Mouse (Mus musculus) hindbrain, embryonic 15.5 days (tissue): ENCODE data around the gene Ttc33. TPM values are rescaled to one million over a fixed set of nuclear protein-coding genes. Genes with fewer than 3 reads are reported as not detected.
A peak's percentile ranks its signal among the peaks of the same experiment; 100 is the strongest.

ENCODE experiments used
- ATAC-seq: fragments of 200-750 bp; cut with Nextera tagmentation; 2 replicates; pipeline ENCODE4 v1.8.0; 2017; ENCODE audit warnings: low read depth, moderate number of reproducible peaks, moderate TSS enrichment; ENCODE audit not compliant: low FRiP score
- H3K27ac ChIP-seq: fragments of 300-500 bp; sonication (generic); replicated peaks from 2 replicates; pipeline ENCODE4 v1.5.1; 2015; ENCODE audit warnings: mild to moderate bottlenecking, inconsistent platforms
- H3K27me3 ChIP-seq: fragments of 300-500 bp; sonication (generic); 2 replicates; pipeline ENCODE4 v1.6.1; 2015; ENCODE audit warnings: control low read depth, inconsistent platforms
- H3K36me3 ChIP-seq: fragments of 300-500 bp; sonication (generic); 2 replicates; pipeline ENCODE4 v1.6.1; 2015; ENCODE audit warnings: control low read depth, inconsistent platforms
- H3K4me1 ChIP-seq: fragments of 300-500 bp; sonication (generic); replicated peaks from 2 replicates; pipeline ENCODE4 v1.6.1; 2015; ENCODE audit warnings: control low read depth, inconsistent platforms
- H3K4me2 ChIP-seq: fragments of 300-500 bp; sonication (generic); 2 replicates; pipeline ENCODE4 v1.6.1; 2015; ENCODE audit warnings: moderate library complexity, mild to moderate bottlenecking, inconsistent platforms
- H3K4me3 ChIP-seq: fragments of 300-500 bp; sonication (generic); 2 replicates; pipeline ENCODE4 v1.5.1; 2015; ENCODE audit warnings: mild to moderate bottlenecking, inconsistent platforms
- H3K9ac ChIP-seq: fragments of 300-500 bp; sonication (generic); 2 replicates; pipeline ENCODE4 v1.6.1; 2015; ENCODE audit warnings: inconsistent platforms
- H3K9me3 ChIP-seq: fragments of 300-500 bp; sonication (generic); 2 replicates; pipeline ENCODE4 v1.6.1; 2016; ENCODE audit warnings: control low read depth, inconsistent platforms
- WGBS: fragments of 180-500 bp; shearing (Covaris S2); methylation state at CpG from one replicate; pipeline ENCODE4 v1.1.7; 2015; 5-methylcytosine and 5-hydroxymethylcytosine counted together
- polyA plus RNA-seq: library from polyadenylated mRNA; unstranded; fragments of >200 nt; fragmentation: Nextera tagmentation; extraction: Ambion mirVana; gene quantifications from 2 replicates; pipeline ENCODE4 v1.2.1, GENCODE M21; 2015

Ttc33 gene
- polyA plus RNA-seq, 1 experiment from 2014 or later = 50.4 TPM

DNA sequence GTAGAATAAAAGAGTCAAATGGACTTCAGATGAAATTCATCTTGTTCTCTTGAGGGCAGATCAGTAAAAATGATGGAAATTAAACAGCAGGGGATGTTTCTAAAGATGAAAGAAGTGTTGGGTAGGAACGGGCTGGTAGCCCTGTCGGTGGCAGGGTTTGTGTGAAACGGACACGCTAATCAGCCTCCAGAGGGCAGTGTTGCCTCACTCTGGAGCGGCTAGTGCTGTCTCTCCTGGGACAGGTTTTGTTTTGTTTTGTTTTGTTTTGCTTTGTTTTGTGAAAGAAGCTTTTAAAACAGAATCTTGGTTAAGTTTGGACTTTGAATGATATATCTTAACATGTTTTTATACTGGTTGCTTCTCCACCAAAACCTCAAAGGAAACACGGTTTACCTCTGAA lies 51.2 kb downstream of the Ttc33 start:
- ATAC-seq = peak; percentile 82; the same call in 1 of the 2 replicates
- no peak overlapping the region for H3K4me2 ChIP-seq
- 0 out of 2 replicates have a peak, but pooled peaks cover 3% of the 10 kb centered on the region for H3K4me1 ChIP-seq
- WGBS = 16% methylated on average over 6 of the region's 6 CpGs
- H3K9me3 ChIP-seq = no peaks in the 10 kb centered on the region
- H3K4me3 ChIP-seq = no peak overlapping the region
- H3K9ac ChIP-seq = no peak overlapping the region
- 0 out of 2 replicates have a peak, but pooled peaks cover 11% of the 10 kb centered on the region for H3K27me3 ChIP-seq
- H3K36me3 ChIP-seq = no peaks in the 10 kb centered on the region
- no peak overlapping the region for H3K27ac ChIP-seq

- ATAC-seq = peak; percentile 36; the same call in 1 of the 2 replicates
- Histone ChIP-seq H3K9me3 (no peaks in the 10 kb centered on the region), H3K4me2 (no peak overlapping the region), H3K4me3 (no peak overlapping the region), H3K27me3 (0 out of 2 replicates have a peak, but pooled peaks cover 11% of the 10 kb centered on the region), H3K27ac (no peak overlapping the region), H3K36me3 (no peaks in the 10 kb centered on the region), H3K9ac (no peak overlapping the region), H3K4me1 (peaks cover 8% of the 10 kb centered on the region)
- 56% methylated on average over 7 of the region's 7 CpGs for WGBS
These were observed 51.8 kb downstream of the Ttc33 start for GRCm38 (mm10) chr15:5237012-5237660.

DNA sequence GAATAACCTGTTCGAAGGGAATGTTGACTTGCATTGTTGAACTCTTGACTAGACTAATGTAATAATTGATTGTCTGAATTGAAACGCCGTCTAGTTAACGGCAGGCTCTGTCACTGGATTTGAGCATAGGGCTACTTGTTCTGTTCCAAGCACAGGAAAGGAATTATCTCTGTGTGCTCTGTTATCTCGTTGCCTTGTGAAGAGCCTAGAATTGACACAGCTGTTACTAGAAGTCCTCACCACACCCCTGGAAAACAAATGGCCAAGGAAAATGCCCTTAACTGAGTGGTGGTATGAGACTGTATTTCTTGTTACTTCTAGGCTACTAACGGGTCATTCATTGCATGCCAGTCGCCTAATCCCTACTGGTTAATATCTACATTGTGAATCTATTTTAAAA lies 52.7 kb downstream of the Ttc33 start:
- 88% methylated on average over 7 of the region's 7 CpGs for WGBS

GRCm38 (mm10) chr15:5238553-5238952 lies 53.2 kb downstream of the Ttc33 start:
- Histone ChIP-seq H3K9me3 (no peaks in the 10 kb centered on the region), H3K4me1 (peaks cover 22% of the 10 kb centered on the region), H3K4me3 (no peak overlapping the region), H3K27me3 (peaks cover 19% of the 10 kb centered on the region), H3K9ac (no peak overlapping the region), H3K36me3 (no peaks in the 10 kb centered on the region), H3K4me2 (no peak overlapping the region), H3K27ac (no peak overlapping the region)
- no peak for ATAC-seq
- 85% methylated on average over 4 of the region's 4 CpGs for WGBS

More for the DNA sequence above, 52.7 kb downstream of the Ttc33 start:
- H3K9me3 ChIP-seq = no peaks in the 10 kb centered on the region
- peaks cover 17% of the 10 kb centered on the region for H3K4me1 ChIP-seq
- no peak overlapping the region for H3K9ac ChIP-seq
- peaks cover 15% of the 10 kb centered on the region for H3K27me3 ChIP-seq
- no peak overlapping the region for H3K4me2 ChIP-seq
- no peaks in the 10 kb centered on the region for H3K36me3 ChIP-seq
- no peak for ATAC-seq
- H3K27ac ChIP-seq = no peak overlapping the region
- H3K4me3 ChIP-seq = no peak overlapping the region

DNA sequence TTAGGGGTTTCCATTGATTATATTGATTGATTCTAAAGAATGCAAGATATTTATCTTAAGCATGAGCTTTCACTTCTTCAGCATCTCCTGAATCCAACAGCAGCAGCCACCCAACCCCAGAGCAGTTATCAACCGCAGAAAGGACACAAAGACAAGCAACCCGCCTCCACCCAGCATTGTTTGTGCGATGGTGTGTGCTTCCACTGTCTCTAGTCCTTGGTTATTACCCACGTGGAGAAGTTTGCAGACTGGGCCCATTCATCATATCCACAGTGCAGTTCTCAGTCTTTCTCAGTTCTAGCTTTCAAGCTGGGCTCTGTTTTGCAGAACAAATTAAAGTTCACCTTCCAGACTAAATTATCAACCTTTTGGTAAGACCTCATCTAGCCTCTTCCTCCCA lies 54.0 kb downstream of the Ttc33 start:
- Histone ChIP-seq H3K27ac (no peak overlapping the region), H3K9ac (no peak overlapping the region), H3K36me3 (no peaks in the 10 kb centered on the region), H3K4me2 (0 out of 2 replicates have a peak overlapping the region, but pooled peaks have one; percentile 7), H3K4me1 (peaks cover 29% of the 10 kb centered on the region), H3K27me3 (peaks cover 23% of the 10 kb centered on the region), H3K9me3 (no peaks in the 10 kb centered on the region), H3K4me3 (no peak overlapping the region)
- 62% methylated on average over 4 of the region's 4 CpGs for WGBS
- no peak for ATAC-seq

GRCm38 (mm10) chr15:5239901-5240300 lies 54.6 kb downstream of the Ttc33 start:
- Histone ChIP-seq H3K4me1 (peaks cover 34% of the 10 kb centered on the region), H3K9me3 (no peaks in the 10 kb centered on the region), H3K36me3 (no peaks in the 10 kb centered on the region), H3K4me3 (no peak overlapping the region), H3K27me3 (peaks cover 23% of the 10 kb centered on the region), H3K9ac (no peak overlapping the region), H3K4me2 (no peak overlapping the region), H3K27ac (no peak overlapping the region)
- ATAC-seq = no peak
- 72% methylated on average over 6 of the region's 6 CpGs for WGBS

- Histone ChIP-seq H3K4me1 (peaks cover 34% of the 10 kb centered on the region), H3K36me3 (no peaks in the 10 kb centered on the region), H3K9me3 (no peaks in the 10 kb centered on the region), H3K27me3 (peaks cover 26% of the 10 kb centered on the region), H3K4me2 (0 out of 2 replicates have a peak overlapping the region, but pooled peaks have one; percentile 4), H3K27ac (no peak overlapping the region), H3K9ac (no peak overlapping the region), H3K4me3 (no peak overlapping the region)
- WGBS = 83% methylated on average over 6 of the region's 6 CpGs
- ATAC-seq = no peak
These were observed 55.0 kb downstream of the Ttc33 start for GRCm38 (mm10) chr15:5240360-5240759.

GRCm38 (mm10) chr15:5241304-5242201 lies 56.2 kb downstream of the Ttc33 start:
- peak; percentile 46; the same call in 1 of the 2 replicates for ATAC-seq
- WGBS = 19% methylated on average over 12 of the region's 12 CpGs

GRCm38 (mm10) chr15:5242241-5243035 lies 57.1 kb downstream of the Ttc33 start:
- Histone ChIP-seq H3K9ac (peak overlapping the region; percentile 53), H3K36me3 (no peaks in the 10 kb centered on the region), H3K4me3 (peak overlapping the region; percentile 64), H3K4me2 (peak overlapping the region; percentile 100), H3K27ac (no peak overlapping the region), H3K4me1 (peaks cover 30% of the 10 kb centered on the region), H3K27me3 (peaks cover 29% of the 10 kb centered on the region), H3K9me3 (no peaks in the 10 kb centered on the region)
- peak; percentile 57 for ATAC-seq
- 3% methylated on average over 61 of the region's 61 CpGs for whole genome bisulfite sequencing

More at GRCm38 (mm10) chr15:5241304-5242201, 56.2 kb downstream of the Ttc33 start:
- Histone ChIP-seq H3K9me3 (no peaks in the 10 kb centered on the region), H3K4me1 (peaks cover 34% of the 10 kb centered on the region), H3K36me3 (no peaks in the 10 kb centered on the region), H3K4me2 (peak overlapping the region; percentile 100), H3K27me3 (peaks cover 29% of the 10 kb centered on the region), H3K4me3 (peak overlapping the region; percentile 64), H3K9ac (peak overlapping the region; percentile 53), H3K27ac (no peak overlapping the region)

- Histone ChIP-seq H3K27me3 (peaks cover 29% of the 10 kb centered on the region), H3K9me3 (no peaks in the 10 kb centered on the region), H3K4me2 (peak overlapping the region; percentile 100), H3K9ac (0 out of 2 replicates have a peak overlapping the region, but pooled peaks have one; percentile 20), H3K4me3 (peak overlapping the region; percentile 64), H3K4me1 (peaks cover 30% of the 10 kb centered on the region), H3K36me3 (no peaks in the 10 kb centered on the region), H3K27ac (no peak overlapping the region)
- 6% methylated on average over 40 of the region's 40 CpGs for WGBS
- no peak; the same call in 1 of the 2 replicates for ATAC-seq
These were observed 58.0 kb downstream of the Ttc33 start for GRCm38 (mm10) chr15:5243036-5243958.
